Comparison of ENCODE assay signal across 8 mouse cellular contexts in the genomic region with DNA sequence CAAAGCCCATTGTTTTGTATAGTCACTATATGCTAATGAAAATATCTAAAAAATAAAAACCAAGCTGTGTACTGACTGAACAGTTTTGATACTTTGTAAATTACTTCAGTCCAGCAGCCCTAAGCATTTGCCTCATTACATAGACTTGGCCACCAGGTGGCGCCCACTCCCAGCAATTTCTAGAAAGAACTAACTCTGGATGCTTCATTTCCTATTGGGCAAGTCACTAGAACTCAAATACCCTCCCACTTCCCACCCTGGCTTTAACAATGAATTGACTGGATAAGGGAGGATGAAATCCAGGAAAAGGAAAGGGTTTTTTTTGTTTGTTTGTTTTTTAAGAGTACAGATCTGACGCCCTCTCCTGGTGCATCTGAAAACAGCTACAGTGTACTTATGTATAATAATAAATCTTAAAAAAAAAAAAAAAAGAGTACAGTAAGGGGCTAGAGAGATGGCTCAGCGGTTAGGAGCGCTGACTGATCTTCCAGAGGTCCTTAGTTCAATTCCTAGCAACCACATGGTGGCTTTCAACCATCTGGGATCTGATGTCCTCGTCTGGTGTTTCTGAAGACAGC. TPM values are rescaled to one million over a fixed set of nuclear protein-coding genes. Genes with fewer than 3 reads are reported as not detected.
DNase-seq lines count a peak whose midpoint lies in the region; ATAC-seq and TF ChIP-seq lines count a peak whose summit lies in the region.

No protein-coding gene starts in this region.

- no peaks in the 10 kb centered on the region for H3K27me3 ChIP-seq in heart, embryonic 16.5 days (ENCODE audit: control insufficient read depth, insufficient read depth, low read length)
- no peaks in the 10 kb centered on the region for H3K27me3 ChIP-seq in liver, embryonic 16.5 days (ENCODE audit: control insufficient read depth, insufficient read depth, low read depth, low read length)
- no peaks in the 10 kb centered on the region for H3K27me3 ChIP-seq in neural tube, embryonic 14.5 days (ENCODE audit: control insufficient read depth, insufficient read depth, low read length)

- no peak overlapping the region for H3K4me3 ChIP-seq in bone marrow macrophage, adult 2 months (ENCODE audit: insufficient read depth, low read length)
- no peak overlapping the region for H3K4me3 ChIP-seq in embryonic fibroblast, embryonic 13.5 days (ENCODE audit: insufficient read depth, low read length)
- no peak overlapping the region for H3K4me3 ChIP-seq in heart, embryonic 16.5 days (ENCODE audit: low read length)
- no peak overlapping the region for H3K4me3 ChIP-seq in liver, embryonic 16.5 days (ENCODE audit: low read depth, low read length)
- no peak overlapping the region for H3K4me3 ChIP-seq in neural tube, embryonic 14.5 days (ENCODE audit: low read depth, low read length)

- peak; percentile 65 for TF ChIP-seq CTCF in bone marrow macrophage, adult 2 months (IDR thresholded peaks at IDR 0.05; ENCODE audit: low read depth, low read length)
- TF ChIP-seq CTCF in embryonic fibroblast, embryonic 13.5 days (IDR thresholded peaks at IDR 0.05; ENCODE audit: borderline replicate concordance, insufficient read depth, low read length), result peak; percentile 25; the same call in 1 of the 2 replicates

- peaks cover 3% of the 10 kb centered on the region; the same call in 1 of the 2 replicates for H3K4me1 ChIP-seq in bone marrow macrophage, adult 2 months (ENCODE audit: control insufficient read depth, insufficient read depth, low read length)
- H3K4me1 ChIP-seq in embryonic fibroblast, embryonic 13.5 days (ENCODE audit: control insufficient read depth, insufficient read depth, low read length), result no peaks in the 10 kb centered on the region; the same call in 1 of the 2 replicates
- H3K4me1 ChIP-seq in heart, embryonic 16.5 days (ENCODE audit: control insufficient read depth, insufficient read depth, low read length), result no peaks in the 10 kb centered on the region
- no peaks in the 10 kb centered on the region for H3K4me1 ChIP-seq in liver, embryonic 16.5 days (ENCODE audit: control insufficient read depth, low read depth, low read length)
- H3K4me1 ChIP-seq in neural tube, embryonic 14.5 days (ENCODE audit: control insufficient read depth, insufficient read depth, low read length), result no peaks in the 10 kb centered on the region

- ATAC-seq in heart, embryonic 16.5 days (replicated peaks; ENCODE audit: extremely low read depth, insufficient read depth, low FRiP score), result peak; percentile 32
- ATAC-seq in liver, embryonic 16.5 days (ENCODE audit: low read depth), result peak; percentile 37; the same call in 1 of the 2 replicates
- peak; percentile 84 for ATAC-seq in neural tube, embryonic 14.5 days (ENCODE audit: low read depth)

- H3K4me2 ChIP-seq in heart, embryonic 16.5 days (ENCODE audit: low read depth, low read length), result no peak overlapping the region
- no peak overlapping the region for H3K4me2 ChIP-seq in liver, embryonic 16.5 days (ENCODE audit: low read depth, low read length)
- H3K4me2 ChIP-seq in neural tube, embryonic 14.5 days (ENCODE audit: low read depth, low read length), result no peak overlapping the region

- H3K36me3 ChIP-seq in heart, embryonic 16.5 days (ENCODE audit: control insufficient read depth, insufficient read depth), result no peaks in the 10 kb centered on the region
- H3K36me3 ChIP-seq in liver, embryonic 16.5 days (ENCODE audit: control insufficient read depth, insufficient read depth), result no peaks in the 10 kb centered on the region
- H3K36me3 ChIP-seq in neural tube, embryonic 14.5 days (ENCODE audit: control insufficient read depth, insufficient read depth, low read length), result no peaks in the 10 kb centered on the region

- WGBS in heart, embryonic 16.5 days, result 42% methylated on average over 5 of the region's 5 CpGs
- WGBS in liver, embryonic 16.5 days (ENCODE audit: insufficient replicate concordance), result 31% methylated on average over 5 of the region's 5 CpGs
- WGBS in neural tube, embryonic 14.5 days, result 38% methylated on average over 5 of the region's 5 CpGs

- no peaks in the 10 kb centered on the region for H3K9me3 ChIP-seq in heart, embryonic 16.5 days (replicated peaks; ENCODE audit: control insufficient read depth, low read length)
- no peaks in the 10 kb centered on the region for H3K9me3 ChIP-seq in liver, embryonic 16.5 days (replicated peaks; ENCODE audit: control insufficient read depth, low read length)
- H3K9me3 ChIP-seq in neural tube, embryonic 14.5 days (ENCODE audit: control insufficient read depth, low read length), result no peaks in the 10 kb centered on the region

- H3K9ac ChIP-seq in heart, embryonic 16.5 days (ENCODE audit: low read length), result no peak overlapping the region
- no peak overlapping the region for H3K9ac ChIP-seq in liver, embryonic 16.5 days (ENCODE audit: low read depth, low read length)
- no peak overlapping the region for H3K9ac ChIP-seq in neural tube, embryonic 14.5 days (replicated peaks; ENCODE audit: low read depth, low read length)

- H3K27ac ChIP-seq in bone marrow macrophage, adult 2 months (ENCODE audit: insufficient read depth, low read depth, low read length), result no peak overlapping the region
- H3K27ac ChIP-seq in embryonic fibroblast, embryonic 13.5 days (ENCODE audit: insufficient read depth, low read length), result no peak overlapping the region
- no peak overlapping the region for H3K27ac ChIP-seq in heart, embryonic 16.5 days (ENCODE audit: low read length)
- H3K27ac ChIP-seq in liver, embryonic 16.5 days (ENCODE audit: low read length), result no peak overlapping the region
- H3K27ac ChIP-seq in neural tube, embryonic 14.5 days (ENCODE audit: low read depth, low read length), result no peak overlapping the region

- DNase-seq in CD8-positive naive resting alpha-beta T cell, adult 2 months (ENCODE audit: low read depth in 2 of 2, low spot score in 2 of 2), result peak; percentile 66 to 79
- peak; percentile 83 to 91 for DNase-seq in kidney, postnatal 25 days
- DNase-seq in telencephalon, adult 2 months (ENCODE audit: low read depth, low spot score), result peak; percentile 69

- TF ChIP-seq POLR2A in bone marrow macrophage, adult 2 months (IDR thresholded peaks at IDR 0.05; ENCODE audit: borderline replicate concordance, low read depth, low read length), result no peak
- no peak for TF ChIP-seq POLR2A in embryonic fibroblast, embryonic 13.5 days (IDR thresholded peaks at IDR 0.05; ENCODE audit: low read depth, low read length)

RNA-seq across cellular contexts. Expression of a gene that starts 14.8 kb away (rescaled TPM):
- 8.8 and 8.9 TPM in 2 replicates for polyA plus RNA-seq in bone marrow macrophage, adult 2 months (2012; ENCODE audit: insufficient read depth, insufficient read length, missing spikeins)
- 27.7 and 29.5 TPM in 2 replicates for polyA plus RNA-seq in embryonic fibroblast, embryonic 13.5 days (2011; ENCODE audit: insufficient read length, low read depth, missing spikeins)
- polyA plus RNA-seq in heart, embryonic 16.5 days (2015; fragmentation: Nextera tagmentation; extraction: Ambion mirVana), result 13.0 and 13.7 TPM in 2 replicates
- polyA plus RNA-seq in liver, embryonic 16.5 days (2015; fragmentation: Nextera tagmentation; extraction: Ambion mirVana), result 9.7 and 10.9 TPM in 2 replicates
- 17.5 and 18.0 TPM in 2 replicates for polyA plus RNA-seq in neural tube, embryonic 14.5 days (2014; fragmentation: Nextera tagmentation; extraction: Ambion mirVana)

Comparison
In these comparisons a context has a peak if more than half of its experiments do, and no peak if none do; other contexts are left out.
1. ATAC-seq: peak in every context shown above with its lines; median percentile 84 in neural tube, embryonic 14.5 days; 37 in liver, embryonic 16.5 days; 32 in heart, embryonic 16.5 days.